Mouse (Mus musculus) layer of hippocampus, adult 2 months (tissue): Measurements from ENCODE around the gene Gbp8. TPM values are rescaled to one million over a fixed set of nuclear protein-coding genes. Genes with fewer than 3 reads are reported as not detected.
"Not testable (repeated sequence)": the region's sequence is repeated elsewhere in the genome, so short reads cannot be mapped to it uniquely, and the experiment has no call there.

Source experiments
- DNase-seq, 2 experiments: peaks; one replicate each; pipeline ENCODE4 v3.0.0; 2022; ENCODE audit warnings: low spot score in 2 of 2
- H3K27ac ChIP-seq: fragments of 200-600 bp; 2 replicates; pipeline ENCODE4 v1.8.1; 2022
- H3K4me3 ChIP-seq: fragments of 200-600 bp; 2 replicates; pipeline ENCODE4 v1.8.1; 2022; ENCODE audit warnings: mild to moderate bottlenecking
- CTCF ChIP-seq: fragments of 200-600 bp; conservative IDR thresholded peaks from 2 replicates; pipeline ENCODE4 v1.8.1; 2022; ENCODE audit warnings: antibody characterized with exemption, mild to moderate bottlenecking, moderate library complexity
- total RNA-seq, 2 experiments: library from RNA; stranded (reverse); gene quantifications; 2 replicates each; pipeline ENCODE4 v1.2.3; 2021

Gbp8 gene
- total RNA-seq, 2 experiments from 2014 or later = 0.15 TPM; not detected in 1

GRCm38 (mm10) chr5:105081900-105082299 lies 57.4 kb downstream of the Gbp8 start:
- H3K4me3 ChIP-seq = no peak overlapping the region
- no peak overlapping the region for H3K27ac ChIP-seq
- DNase-seq = no peak
- no peak for TF ChIP-seq CTCF

GRCm38 (mm10) chr5:105068356-105068755 lies 71.0 kb downstream of the Gbp8 start:
- H3K4me3 ChIP-seq, DNase-seq, H3K27ac ChIP-seq: not testable (repeated sequence)

DNA sequence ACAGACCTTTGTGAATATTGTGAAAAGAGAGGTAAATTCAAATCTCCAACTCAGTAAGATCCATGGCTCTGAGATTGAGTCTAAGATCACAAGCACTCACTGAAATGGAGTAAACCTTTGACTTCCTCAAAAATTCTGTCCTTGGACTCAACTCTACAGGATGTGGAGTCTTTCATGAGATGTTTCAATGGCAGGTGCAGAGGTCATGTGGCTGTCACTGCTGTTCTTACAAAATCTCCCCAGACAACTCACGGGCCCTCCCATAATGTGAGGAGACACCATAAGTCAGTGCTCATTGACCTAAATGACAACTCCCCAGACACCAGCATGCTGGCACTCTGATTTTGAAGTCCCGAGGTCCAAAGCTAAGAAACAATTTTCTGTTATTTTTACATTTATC lies 74.9 kb downstream of the Gbp8 start:
- not testable (repeated sequence) for DNase-seq, H3K4me3 ChIP-seq, H3K27ac ChIP-seq

DNA sequence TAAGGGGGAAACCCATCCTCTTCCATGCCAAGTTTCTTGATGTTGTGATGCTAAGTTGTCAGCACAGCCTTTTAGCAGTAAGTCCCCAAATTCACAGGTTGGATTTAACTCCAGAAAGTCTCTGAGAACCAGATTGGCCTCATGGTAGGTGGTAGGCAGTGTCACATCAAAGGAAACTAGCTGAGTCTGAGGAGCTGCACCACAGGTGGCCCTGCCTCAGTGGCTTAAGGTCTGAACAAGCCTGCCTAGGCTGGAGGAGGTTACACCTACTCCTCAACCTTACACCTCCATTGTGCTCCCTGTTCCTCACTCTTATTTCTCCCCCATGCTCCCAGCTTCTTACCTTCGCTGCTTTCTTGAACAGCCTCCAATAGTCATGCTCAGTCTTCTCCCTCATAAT lies 76.0 kb downstream of the Gbp8 start:
- DNase-seq = no peak
- TF ChIP-seq CTCF = no peak
- H3K27ac ChIP-seq = no peak overlapping the region
- H3K4me3 ChIP-seq = no peak overlapping the region

- H3K4me3 ChIP-seq, H3K27ac ChIP-seq, DNase-seq: not testable (repeated sequence)
These were observed 76.9 kb downstream of the Gbp8 start for GRCm38 (mm10) chr5:105062403-105062802.

DNA sequence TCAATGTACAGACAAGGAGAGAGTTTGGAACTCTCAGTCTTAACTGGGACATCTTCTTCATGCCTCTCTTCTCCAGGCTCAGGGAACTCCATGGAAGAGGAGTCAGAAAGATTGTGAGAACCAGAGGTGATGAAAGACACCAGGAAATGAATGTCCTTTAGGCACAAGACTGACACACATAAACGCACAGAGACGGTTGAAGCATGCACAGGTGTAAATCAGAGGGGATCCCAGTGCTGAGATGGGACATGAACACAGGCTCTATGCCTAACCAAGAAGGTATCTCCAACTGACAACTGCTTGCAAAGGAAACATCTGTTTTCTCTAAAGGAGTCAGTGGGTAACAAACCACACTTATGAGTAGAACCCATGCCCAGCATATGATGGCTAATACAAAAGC lies 79.1 kb downstream of the Gbp8 start:
- H3K27ac ChIP-seq = no peak overlapping the region
- H3K4me3 ChIP-seq = no peak overlapping the region
- TF ChIP-seq CTCF = no peak
- DNase-seq = no peak

- no peak for DNase-seq
- no peak for TF ChIP-seq CTCF
- Histone ChIP-seq H3K27ac (no peak overlapping the region), H3K4me3 (no peak overlapping the region)
These were observed 84.1 kb downstream of the Gbp8 start for GRCm38 (mm10) chr5:105055279-105055678.

DNA sequence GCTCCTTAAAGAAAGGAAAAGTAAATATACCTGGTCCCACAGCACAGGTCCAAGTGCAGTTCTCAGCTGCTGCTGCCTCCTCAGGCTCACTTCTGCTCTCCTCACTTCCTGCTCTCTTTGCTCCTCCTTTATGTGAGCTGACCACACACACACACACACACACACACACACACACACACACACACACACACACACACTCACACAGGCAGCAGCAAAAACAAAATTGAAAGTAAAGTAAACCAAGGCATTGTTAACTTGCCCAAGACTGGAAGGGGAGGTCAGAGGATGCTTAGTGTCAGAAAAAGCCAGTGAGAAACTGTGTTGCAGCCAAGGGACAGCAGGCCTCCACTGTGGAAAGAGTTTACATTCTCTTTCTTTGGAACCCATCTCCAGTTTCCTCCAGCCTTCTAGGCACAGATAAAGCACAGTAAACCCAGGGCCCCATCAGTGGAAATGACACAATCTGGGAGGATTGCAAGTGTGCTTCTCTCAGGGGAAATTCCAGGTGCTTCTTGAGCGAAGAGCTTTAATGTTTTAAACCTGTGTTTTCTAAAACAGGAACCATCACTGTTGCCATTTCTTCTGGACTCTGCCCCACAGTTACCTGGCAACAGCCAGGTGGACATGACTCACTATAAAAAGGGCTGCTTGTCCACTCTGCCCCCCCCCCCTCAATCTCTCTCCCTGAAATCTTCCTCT lies 85.7 kb downstream of the Gbp8 start:
- H3K4me3 ChIP-seq, DNase-seq, H3K27ac ChIP-seq: not testable (repeated sequence)

GRCm38 (mm10) chr5:105032362-105032761 lies 107.0 kb downstream of the Gbp8 start:
- H3K4me3 ChIP-seq = no peak overlapping the region
- no peak overlapping the region for H3K27ac ChIP-seq
- no peak for DNase-seq
- TF ChIP-seq CTCF = no peak

DNA sequence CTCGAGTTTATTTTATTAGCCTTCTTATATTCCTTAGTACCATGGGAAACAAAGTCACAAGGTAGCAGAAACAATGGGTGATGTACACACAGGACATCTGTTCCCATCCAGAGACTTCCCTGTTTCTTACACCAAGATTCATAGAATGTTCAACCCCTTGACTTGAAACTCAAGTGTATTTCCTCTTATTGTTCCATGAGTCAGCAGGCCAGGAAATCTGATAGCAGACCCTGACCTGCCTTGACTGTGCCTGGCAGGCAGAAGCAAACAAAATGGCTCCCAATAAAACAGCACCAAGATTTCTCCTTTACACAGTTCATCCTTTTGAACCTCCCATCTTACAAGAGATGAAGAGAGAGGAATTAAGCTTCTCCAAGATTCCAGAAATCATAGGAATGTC lies 126.8 kb downstream of the Gbp8 start:
- no peak overlapping the region for H3K27ac ChIP-seq
- DNase-seq = no peak
- no peak overlapping the region for H3K4me3 ChIP-seq
- TF ChIP-seq CTCF = no peak

- TF ChIP-seq CTCF = no peak
- Histone ChIP-seq H3K4me3 (no peak overlapping the region), H3K27ac (no peak overlapping the region)
- no peak for DNase-seq
These were observed 127.8 kb downstream of the Gbp8 start for GRCm38 (mm10) chr5:105011570-105011969.

DNA sequence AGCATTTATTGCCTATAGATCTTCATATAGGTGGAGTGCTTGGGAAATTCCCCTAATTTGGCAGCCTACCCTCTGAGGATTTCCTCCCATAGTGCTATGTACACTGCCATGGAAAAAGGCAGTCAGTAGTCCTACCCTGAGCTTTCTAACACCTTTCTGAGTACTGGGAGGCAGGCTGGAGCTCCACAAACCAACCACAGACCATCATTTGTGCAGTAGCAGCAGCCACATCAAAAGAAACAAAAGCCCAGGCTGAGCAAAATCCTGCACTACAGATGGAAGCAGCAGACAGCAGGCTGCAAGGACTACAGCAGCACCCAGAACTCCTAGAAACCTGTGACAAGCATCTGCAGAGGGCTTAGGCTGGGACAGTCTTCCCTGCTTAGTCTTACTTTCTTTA lies 129.0 kb downstream of the Gbp8 start:
- Histone ChIP-seq H3K4me3 (no peak overlapping the region), H3K27ac (no peak overlapping the region)
- DNase-seq = no peak
- TF ChIP-seq CTCF = no peak

DNA sequence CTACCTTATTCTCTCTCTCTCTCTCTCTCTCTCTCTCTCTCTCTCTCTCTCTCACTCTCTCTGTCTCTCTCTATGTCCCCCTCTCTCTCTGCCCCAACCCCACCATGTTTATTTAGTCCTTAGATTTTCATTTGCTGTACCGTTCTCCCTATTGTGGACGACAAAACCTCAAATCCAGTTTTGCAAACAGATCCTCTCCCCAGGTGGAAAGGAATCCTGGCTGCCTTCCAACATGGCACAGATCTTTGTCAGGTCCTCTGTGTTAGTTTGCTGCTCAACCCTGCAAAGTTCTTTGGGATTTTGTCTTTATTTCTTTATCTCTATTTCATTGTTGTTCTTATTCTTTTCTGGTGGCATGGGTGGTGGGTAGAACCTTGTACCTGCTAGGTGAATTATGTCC lies 149.9 kb downstream of the Gbp8 start:
- no peak overlapping the region for H3K4me3 ChIP-seq
- H3K27ac ChIP-seq = no peak overlapping the region
- TF ChIP-seq CTCF = no peak
- DNase-seq = no peak

DNA sequence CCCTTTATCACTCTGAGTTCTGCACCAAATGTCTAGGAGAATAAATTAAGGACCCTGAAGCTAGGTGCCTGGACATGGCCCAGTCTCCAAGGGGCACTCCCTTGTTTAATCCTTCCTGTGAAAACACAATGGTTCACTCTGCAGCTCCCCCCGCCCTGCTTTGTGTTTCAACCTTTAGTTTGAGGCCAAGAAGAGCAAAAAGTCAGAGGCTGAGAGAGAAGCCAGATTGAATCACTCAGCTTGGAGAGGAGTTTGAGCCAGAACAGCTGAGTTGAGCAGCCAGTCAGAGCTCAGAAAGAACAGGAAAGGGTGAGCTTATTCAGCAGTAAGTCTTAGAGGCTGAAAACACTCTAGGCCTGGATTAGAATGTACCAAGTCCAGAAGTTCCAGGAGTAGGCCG lies 151.3 kb downstream of the Gbp8 start:
- DNase-seq = no peak
- no peak overlapping the region for H3K4me3 ChIP-seq
- TF ChIP-seq CTCF = no peak
- no peak overlapping the region for H3K27ac ChIP-seq

- DNase-seq = no peak
- no peak overlapping the region for H3K27ac ChIP-seq
- peak; percentile 80 for TF ChIP-seq CTCF
- H3K4me3 ChIP-seq = no peak overlapping the region
These were observed 152.6 kb downstream of the Gbp8 start for GRCm38 (mm10) chr5:104986706-104987105.
